Mouse (Mus musculus) liver, embryonic 14.5 days (tissue): ENCODE measurements around the gene Rarres2. TPM values are rescaled to one million over a fixed set of nuclear protein-coding genes. Genes with fewer than 3 reads are reported as not detected.

Experiments
- ATAC-seq: fragments of 200-750 bp; cut with Nextera tagmentation; 2 replicates; pipeline ENCODE4 v1.8.0; 2017; ENCODE audit warnings: moderate number of reproducible peaks, mild to moderate bottlenecking, moderate library complexity; ENCODE audit not compliant: insufficient read depth
- DNase-seq, 3 experiments: peaks; one replicate each; pipeline ENCODE4 v3.0.0-alpha.2; 2012 to 2013; ENCODE audit warnings: low read depth in 3 of 3, low spot score in 3 of 3
- H3K27ac ChIP-seq: fragments of 300-500 bp; sonication (generic); 2 replicates; pipeline ENCODE4 v1.5.1; 2014; ENCODE audit warnings: moderate library complexity, mild to moderate bottlenecking, control low read depth, inconsistent platforms
- H3K27me3 ChIP-seq: fragments of 300-500 bp; sonication (generic); 2 replicates; pipeline ENCODE4 v1.6.1; 2014; ENCODE audit warnings: mild to moderate bottlenecking, low read length, moderate library complexity; ENCODE audit not compliant: control insufficient read depth, insufficient read depth
- H3K36me3 ChIP-seq: fragments of 300-500 bp; sonication (generic); replicated peaks from 2 replicates; pipeline ENCODE4 v1.6.1; 2014; ENCODE audit warnings: low read depth; ENCODE audit not compliant: control insufficient read depth, insufficient read depth
- H3K4me1 ChIP-seq, 2 experiments: fragments of 200-500 bp in 1 of 2; fragments of 300-500 bp in 1 of 2; sonication (generic) in 1 of 2; replicated peaks; 2 replicates each; pipeline ENCODE4 v1.6.1; 2012 to 2014; ENCODE audit warnings: antibody characterized with exemption in 1 of 2, inconsistent platforms in 1 of 2, low read length in 1 of 2; ENCODE audit not compliant: control insufficient read depth in 2 of 2, insufficient read depth in 2 of 2
- H3K4me2 ChIP-seq: fragments of 300-500 bp; sonication (generic); 2 replicates; pipeline ENCODE4 v1.6.1; 2014; ENCODE audit warnings: low read depth, mild to moderate bottlenecking, control low read depth, moderate library complexity
- H3K4me3 ChIP-seq, 2 experiments: fragments of 200-500 bp in 1 of 2; fragments of 300-500 bp in 1 of 2; sonication (generic) in 1 of 2; 2 replicates each; pipeline ENCODE4 v1.5.1; 2012 to 2014; ENCODE audit warnings: low read depth in 2 of 2, low read length in 2 of 2, mild to moderate bottlenecking in 2 of 2, control low read depth in 1 of 2, inconsistent platforms in 1 of 2, moderate library complexity in 1 of 2; ENCODE audit not compliant: insufficient read depth in 1 of 2
- H3K9ac ChIP-seq: fragments of 300-500 bp; sonication (generic); replicated peaks from 2 replicates; pipeline ENCODE4 v1.6.1; 2014; ENCODE audit warnings: mild to moderate bottlenecking, control low read depth, moderate library complexity
- H3K9me3 ChIP-seq: fragments of 300-500 bp; sonication (generic); 2 replicates; pipeline ENCODE4 v1.6.1; 2016; ENCODE audit warnings: low read length, mixed read lengths; ENCODE audit not compliant: control insufficient read depth
- CTCF ChIP-seq: IDR thresholded peaks from 2 replicates; pipeline ENCODE4 v1.5.1; 2016; ENCODE audit warnings: antibody characterized with exemption, low read depth, control low read depth
- EP300 ChIP-seq: IDR thresholded peaks from 2 replicates; pipeline ENCODE4 v1.6.1; 2016; ENCODE audit warnings: antibody characterized with exemption, low read depth
- WGBS: fragments of 180-500 bp; shearing (Covaris S2); extraction: QIAGEN DNeasy Blood & Tissue Kit; methylation state at CpG from one replicate; pipeline ENCODE4 v1.1.7; 2014; ENCODE audit not compliant: insufficient replicate concordance; 5-methylcytosine and 5-hydroxymethylcytosine counted together
- polyA plus RNA-seq, 2 experiments: library from polyadenylated mRNA; depleted of rRNA in 1 of 2; stranded (reverse) in 1 of 2; unstranded in 1 of 2; fragments of >200 nt; fragmentation: Nextera tagmentation in 1 of 2; extraction: Ambion mirVana in 1 of 2; gene quantifications; 2 replicates each; pipeline versions ENCODE4 v1.2.1 to v1.2.3; 2012 to 2014

Gene Rarres2
- polyA plus RNA-seq, 2 experiments = 11.3 to 16.3 TPM

DNA sequence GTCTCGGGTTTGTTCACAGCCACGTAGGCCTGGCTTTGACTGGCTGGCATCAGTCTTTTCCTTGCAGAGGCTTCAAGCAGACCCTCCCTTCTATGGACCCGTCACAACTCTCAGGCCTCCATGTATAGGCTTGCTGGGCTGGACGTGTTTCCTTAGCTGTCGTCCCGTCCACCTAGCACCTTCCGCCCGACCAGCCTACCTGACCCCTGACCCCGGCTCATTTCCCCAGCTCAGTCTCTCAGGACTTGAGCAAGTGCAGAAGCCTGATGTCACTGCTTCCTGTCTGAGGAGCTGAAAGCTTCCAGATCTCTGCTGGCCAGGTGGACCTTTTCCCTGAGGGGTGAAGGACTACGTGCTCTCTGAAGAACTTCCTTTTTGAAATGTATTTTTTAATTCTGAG lies 691 bp upstream of the Rarres2 start:
- Histone ChIP-seq H3K27ac (no peak overlapping the region), H3K4me3 (no peak overlapping the region), H3K9ac (no peak overlapping the region), H3K9me3 (no peaks in the 10 kb centered on the region), H3K27me3 (no peaks in the 10 kb centered on the region), H3K4me1 (peaks cover 0 to 7% of the 10 kb centered on the region in 2 experiments; a peak in 2 of 4 replicates), H3K36me3 (no peaks in the 10 kb centered on the region), H3K4me2 (no peak overlapping the region)
- DNase-seq (no peak), ATAC-seq (no peak)
- 37% methylated on average over 10 of the region's 10 CpGs for WGBS
- no peak for TF ChIP-seq EP300
- no peak for TF ChIP-seq CTCF

GRCm38 (mm10) chr6:48572014-48572413 lies 575 bp downstream of the Rarres2 start:
- Histone ChIP-seq H3K4me3 (no peak overlapping the region), H3K9me3 (no peaks in the 10 kb centered on the region), H3K27me3 (no peaks in the 10 kb centered on the region), H3K4me1 (peaks cover 0 to 7% of the 10 kb centered on the region in 2 experiments; a peak in 2 of 4 replicates), H3K4me2 (no peak overlapping the region), H3K27ac (no peak overlapping the region), H3K9ac (no peak overlapping the region), H3K36me3 (no peaks in the 10 kb centered on the region)
- DNase-seq (no peak), ATAC-seq (no peak)
- TF ChIP-seq CTCF = no peak
- no peak for TF ChIP-seq EP300
- 83% methylated on average over 5 of the region's 5 CpGs for WGBS

DNA sequence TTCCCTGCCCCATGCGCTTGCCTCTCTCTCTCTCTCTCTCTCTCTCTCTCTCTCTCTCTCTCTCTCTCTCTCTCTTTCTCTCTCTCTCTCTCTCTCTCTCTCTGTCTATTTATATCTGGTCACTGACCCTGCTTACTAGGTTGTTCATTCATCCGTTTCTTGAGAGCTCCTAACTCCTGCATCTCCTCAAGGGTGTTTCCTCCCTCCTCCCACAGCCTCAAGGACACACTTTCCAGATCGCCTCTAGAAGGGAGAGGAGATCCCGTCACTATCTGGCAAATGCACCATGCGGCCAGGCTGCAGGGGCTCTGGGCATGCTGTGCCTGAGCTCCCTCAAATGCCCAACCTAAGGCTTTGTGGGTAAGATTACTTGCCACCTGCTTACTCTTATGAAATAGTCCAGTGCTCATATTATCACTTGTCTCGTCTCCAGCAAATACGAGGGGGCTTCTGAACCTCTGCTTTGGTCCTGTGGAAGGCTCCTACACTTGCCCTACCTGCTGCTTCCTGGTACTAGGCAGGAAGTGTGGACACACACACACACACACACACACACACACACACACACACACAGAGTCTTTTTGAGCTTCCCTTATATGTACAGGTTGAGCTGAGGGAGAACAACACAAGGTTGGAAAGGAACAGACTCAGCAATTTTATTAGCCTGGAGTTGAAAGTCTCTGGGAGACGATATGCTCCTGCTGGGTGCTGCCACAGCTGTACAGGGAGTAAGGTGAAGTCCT lies 3.4 kb downstream of the Rarres2 start:
- ATAC-seq (no peak), DNase-seq (no peak)
- Histone ChIP-seq H3K9ac (no peak overlapping the region), H3K36me3 (no peaks in the 10 kb centered on the region), H3K4me1 (peaks cover 0 to 7% of the 10 kb centered on the region in 2 experiments; a peak in 2 of 4 replicates), H3K27me3 (no peaks in the 10 kb centered on the region), H3K9me3 (no peaks in the 10 kb centered on the region), H3K27ac (no peak overlapping the region), H3K4me3 (no peak overlapping the region), H3K4me2 (no peak overlapping the region)
- WGBS = 66% methylated on average over 8 of the region's 8 CpGs
- no peak for TF ChIP-seq EP300
- no peak for TF ChIP-seq CTCF

DNA sequence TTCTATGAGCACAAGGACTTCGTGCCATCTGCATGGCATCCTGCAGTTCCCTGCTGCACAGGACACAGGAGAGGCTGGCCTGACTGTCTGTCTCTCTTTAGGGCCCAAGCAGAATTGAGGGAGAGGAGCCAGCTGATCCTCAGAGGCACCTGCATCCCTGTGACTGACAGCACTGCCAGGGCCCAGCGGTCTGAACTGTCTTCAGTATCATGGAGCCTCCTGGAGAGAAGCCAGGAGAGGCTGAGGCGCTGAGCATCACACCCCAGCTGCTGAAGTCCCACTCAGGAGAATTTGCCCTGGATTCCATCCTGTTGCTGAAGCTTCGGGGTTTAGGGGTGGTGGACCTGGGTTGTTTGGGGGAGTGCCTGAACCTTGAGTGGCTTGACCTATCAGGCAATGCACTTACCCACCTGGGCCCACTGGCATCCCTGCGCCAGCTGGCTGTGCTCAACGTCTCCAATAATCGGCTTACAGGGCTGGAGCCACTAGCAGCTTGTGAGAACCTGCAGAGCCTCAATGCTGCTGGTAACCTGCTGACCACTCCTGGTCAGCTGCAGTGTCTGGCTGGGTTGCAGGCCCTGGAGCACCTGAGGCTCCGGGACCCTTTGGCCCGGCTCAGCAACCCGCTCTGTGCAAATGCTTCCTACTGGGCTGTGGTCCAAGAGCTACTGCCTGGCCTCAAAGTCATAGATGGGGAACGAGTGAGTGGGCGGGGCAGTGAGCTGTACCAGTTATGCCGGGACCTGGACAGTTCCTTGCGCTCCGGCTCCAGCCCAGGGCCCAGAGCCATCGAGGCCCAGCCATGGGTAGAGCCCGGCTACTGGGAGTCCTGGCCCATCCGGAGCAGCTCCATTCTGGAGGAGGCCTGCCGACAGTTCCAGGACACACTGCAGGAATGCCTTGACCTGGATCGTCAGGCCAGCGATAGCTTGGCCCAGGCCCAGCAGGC lies 4.3 kb downstream of the Rarres2 start:
- H3K9ac ChIP-seq = no peak overlapping the region
- no peak overlapping the region for H3K4me2 ChIP-seq
- H3K4me3 ChIP-seq = no peak overlapping the region
- TF ChIP-seq CTCF (no peak), EP300 (no peak)
- no peaks in the 10 kb centered on the region for H3K36me3 ChIP-seq
- no peak for DNase-seq
- no peak for ATAC-seq
- no peak overlapping the region for H3K27ac ChIP-seq
- no peaks in the 10 kb centered on the region for H3K9me3 ChIP-seq
- peaks cover 0 to 7% of the 10 kb centered on the region in 2 experiments; a peak in 2 of 4 replicates for H3K4me1 ChIP-seq
- 72% methylated on average over 21 of the region's 21 CpGs for WGBS
- no peaks in the 10 kb centered on the region for H3K27me3 ChIP-seq

GRCm38 (mm10) chr6:48566312-48566711 lies 6.3 kb downstream of the Rarres2 start:
- TF ChIP-seq CTCF (no peak), EP300 (no peak)
- Histone ChIP-seq H3K9me3 (no peaks in the 10 kb centered on the region), H3K27me3 (no peaks in the 10 kb centered on the region), H3K4me2 (no peak overlapping the region), H3K4me3 (no peak overlapping the region), H3K36me3 (no peaks in the 10 kb centered on the region), H3K27ac (no peak overlapping the region), H3K9ac (no peak overlapping the region), H3K4me1 (no peaks in the 10 kb centered on the region)
- DNase-seq (no peak), ATAC-seq (no peak)
- 70% methylated on average over 5 of the region's 5 CpGs for WGBS
